Mouse (Mus musculus): ENCODE data around the gene Rpl13a.

DNA sequence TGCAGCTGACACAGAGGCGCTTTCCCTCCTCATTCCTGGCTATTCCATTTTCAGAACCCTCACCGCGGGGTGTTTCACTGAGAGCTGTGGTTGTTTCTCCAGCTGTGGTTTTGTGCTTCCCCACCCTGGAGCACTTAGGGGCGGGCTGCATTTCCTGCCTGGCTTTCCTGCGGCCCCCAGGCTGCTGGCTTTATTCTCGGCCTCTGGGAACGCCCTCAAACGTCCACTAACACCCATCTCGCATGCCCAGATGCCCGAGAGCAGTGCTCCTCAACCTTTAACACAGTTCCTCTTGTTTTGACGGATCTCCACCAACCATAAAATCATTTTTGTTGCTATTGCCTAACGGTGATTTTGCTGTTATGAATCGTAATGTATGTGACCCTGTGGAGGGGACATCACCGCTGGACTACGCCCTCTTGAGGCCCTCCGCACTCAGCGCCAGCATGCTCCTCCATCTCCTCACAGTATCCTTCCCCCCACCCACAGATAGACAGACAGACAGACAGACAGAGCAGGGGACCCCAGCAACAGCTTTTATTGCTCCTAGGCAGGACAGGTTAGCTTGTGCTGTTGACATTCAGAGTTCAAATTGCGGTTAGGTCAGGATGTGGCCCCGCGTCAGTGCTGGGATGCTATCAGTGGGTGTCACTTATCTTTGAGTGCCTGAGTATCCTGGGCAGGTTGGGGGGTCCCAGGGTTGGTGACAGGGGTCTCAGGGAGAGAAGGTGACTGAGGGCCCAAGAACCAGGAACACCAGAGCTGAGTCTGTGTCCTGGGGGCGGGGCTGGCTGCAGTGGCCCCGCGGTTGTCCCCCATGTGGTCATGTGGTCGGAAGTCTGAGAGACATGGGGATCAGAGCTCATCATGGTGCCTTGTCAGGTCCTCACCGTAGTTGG is 45.9 kb downstream of the Rpl13a start:
- TF ChIP-seq CTCF (IDR thresholded peaks at IDR 0.05; ENCODE audit: borderline replicate concordance, extremely low read depth, insufficient read depth, insufficient read length), result no peak
- TF ChIP-seq POLR2A (IDR thresholded peaks at IDR 0.05; ENCODE audit: borderline replicate concordance, extremely low read depth, insufficient read depth, insufficient read length, poor library complexity, severe bottlenecking), result no peak
